Mouse (Mus musculus): ENCODE data around the gene Rer1.

The Rer1 gene

DNA sequence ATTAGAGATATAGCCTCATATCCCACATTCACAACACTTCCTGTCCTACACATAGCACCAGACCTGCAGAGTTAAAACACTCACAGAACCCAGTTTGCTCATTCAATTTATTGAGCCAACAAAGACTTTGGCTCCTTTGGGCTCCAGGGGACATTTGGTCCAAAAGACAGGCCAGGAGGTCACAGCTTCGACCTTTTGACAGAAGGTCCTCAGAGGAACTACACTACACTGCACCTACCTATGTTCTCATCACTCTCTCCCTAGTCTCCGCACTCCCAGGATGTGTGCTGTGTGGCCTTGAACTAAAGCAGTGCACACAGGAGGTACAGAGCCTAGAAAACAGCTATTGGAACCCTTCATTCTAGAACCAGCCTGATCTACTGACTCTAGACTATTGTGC, 10.4 kb downstream of the Rer1 start:
- DNase-seq (ENCODE audit: low spot score in 2 of 2), result no peak

DNA sequence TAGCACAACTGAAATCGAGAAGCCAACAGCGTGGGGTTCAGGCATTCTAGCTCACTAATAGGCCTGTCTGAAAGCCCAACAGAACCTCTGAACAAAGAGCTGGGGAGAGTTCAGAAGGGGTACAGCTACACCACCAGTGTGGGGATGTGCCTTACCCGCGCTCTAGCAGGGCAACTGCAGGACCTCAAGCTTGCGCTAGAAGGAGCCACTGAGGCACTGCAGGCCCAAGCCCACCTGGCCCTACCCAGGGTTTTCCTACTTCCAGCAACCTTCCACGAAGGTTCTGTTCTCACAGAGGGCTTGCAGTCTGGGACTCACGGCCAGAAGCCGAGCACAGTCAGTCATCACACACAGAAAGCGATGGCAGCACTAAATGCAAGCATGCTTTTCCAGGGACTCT, 11.0 kb downstream of the Rer1 start:
- DNase-seq (ENCODE audit: low spot score in 2 of 2), result no peak

DNA sequence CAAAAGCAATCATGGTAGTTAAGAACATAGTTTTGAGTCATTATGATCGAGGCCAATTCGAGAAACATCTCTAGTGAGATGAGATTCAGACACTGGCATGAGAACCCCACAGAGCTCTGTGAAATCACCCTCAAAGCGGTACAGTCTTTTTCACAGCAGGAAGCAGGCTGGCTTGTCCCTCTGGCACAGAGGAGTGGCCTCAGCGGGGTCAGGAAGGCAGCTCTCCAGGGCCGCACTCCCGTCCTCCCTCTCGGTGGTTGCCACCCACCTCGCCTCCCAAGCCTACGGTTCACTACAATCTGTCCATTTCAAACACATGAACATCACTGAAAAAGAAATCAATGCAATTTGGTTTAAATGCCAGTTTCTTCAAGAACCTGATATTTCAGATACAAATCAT, 11.8 kb downstream of the Rer1 start:
- no peak for DNase-seq (ENCODE audit: low spot score in 2 of 2)

DNA sequence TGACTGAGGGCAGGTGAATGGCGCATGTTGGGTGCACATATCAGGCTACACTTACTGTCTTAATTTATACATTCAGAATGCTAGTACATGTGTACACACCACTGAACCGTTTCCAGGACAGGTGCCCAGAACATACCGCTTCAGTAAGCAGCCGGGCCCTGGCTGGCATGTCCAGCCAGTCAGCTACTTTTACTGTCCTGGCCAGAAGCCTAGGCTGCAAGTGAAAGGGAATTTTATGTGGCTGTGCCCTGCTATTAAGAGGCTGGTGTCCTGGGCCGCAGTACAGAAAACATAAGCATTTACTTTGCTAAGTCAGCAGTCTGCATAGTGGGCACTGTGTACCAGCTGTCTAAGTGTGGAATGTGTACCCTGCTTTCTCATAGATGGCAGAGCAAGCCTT, 15.3 kb downstream of the Rer1 start:
- DNase-seq (ENCODE audit: low spot score in 2 of 2), result no peak

DNA sequence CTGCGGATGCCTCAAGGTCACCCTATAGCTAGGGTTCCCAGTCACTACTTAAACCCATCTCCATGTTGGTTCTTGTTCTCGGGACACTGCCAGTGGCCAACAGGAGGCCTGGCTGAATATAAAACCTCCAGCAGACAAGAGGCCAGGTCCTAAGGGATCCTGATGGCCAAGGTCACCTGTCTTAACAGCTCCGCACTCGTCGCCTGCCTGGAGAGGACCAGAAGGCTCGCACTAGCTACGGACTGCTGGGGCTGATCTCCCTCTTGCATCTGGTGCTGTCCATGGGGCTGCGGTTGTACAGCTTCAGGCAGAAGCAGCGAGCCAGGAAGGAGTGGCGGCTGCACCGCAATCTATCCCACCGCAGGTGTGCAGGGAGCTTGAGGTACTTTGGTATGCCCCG, 16.0 kb downstream of the Rer1 start:
- no peak for DNase-seq (ENCODE audit: low spot score in 2 of 2)

DNA sequence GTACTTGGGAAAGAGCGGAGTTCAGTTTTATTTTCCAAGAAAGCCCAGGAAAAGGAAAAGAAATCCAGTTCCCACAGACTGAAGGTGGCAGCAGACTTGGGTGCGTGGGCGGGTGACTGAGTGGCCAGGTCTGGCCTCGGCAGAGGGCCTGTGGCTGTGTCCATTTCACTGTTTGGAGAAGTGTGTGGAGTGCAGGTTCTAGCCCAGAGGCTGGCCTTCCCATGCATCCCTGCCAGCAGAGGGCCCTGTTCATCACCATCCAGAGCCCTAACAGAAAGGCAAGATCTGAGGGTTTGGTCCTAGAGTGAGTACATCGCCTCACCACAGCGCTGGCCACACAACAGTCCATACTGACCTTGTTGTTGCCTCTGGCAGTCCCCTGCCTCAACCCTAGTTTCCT, 17.0 kb downstream of the Rer1 start:
- DNase-seq (ENCODE audit: low spot score in 2 of 2), result no peak

DNA sequence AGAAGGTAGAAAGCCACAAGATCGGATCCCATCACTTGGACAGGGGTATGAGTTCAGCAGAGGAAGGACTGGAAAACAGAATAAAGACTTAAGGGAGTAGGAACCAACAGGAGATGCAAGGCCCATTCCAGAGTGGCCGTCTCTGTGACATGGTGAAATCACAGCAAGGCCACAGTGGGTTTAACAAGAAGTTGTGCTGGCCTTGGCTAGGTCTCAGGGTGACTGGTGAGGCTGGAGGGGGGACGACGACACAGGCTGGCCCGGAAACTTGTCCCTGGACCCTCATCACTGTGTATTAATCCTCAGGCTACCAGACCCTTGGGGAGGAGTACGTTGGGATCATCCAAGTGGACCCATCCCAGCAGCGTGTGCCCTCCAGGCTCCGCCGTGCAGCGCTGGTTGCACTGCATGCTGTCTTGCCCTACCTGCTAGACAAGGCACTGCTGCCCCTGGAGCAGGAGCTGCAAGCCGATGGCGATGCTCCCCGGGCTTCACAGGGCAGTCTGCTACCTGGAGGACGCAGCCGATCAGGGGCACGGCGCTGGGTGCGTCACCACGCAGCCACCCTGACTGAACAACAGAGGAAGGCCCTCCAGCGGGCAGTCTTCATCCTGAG, 17.7 kb downstream of the Rer1 start:
- DNase-seq (ENCODE audit: low spot score in 2 of 2), result no peak

DNA sequence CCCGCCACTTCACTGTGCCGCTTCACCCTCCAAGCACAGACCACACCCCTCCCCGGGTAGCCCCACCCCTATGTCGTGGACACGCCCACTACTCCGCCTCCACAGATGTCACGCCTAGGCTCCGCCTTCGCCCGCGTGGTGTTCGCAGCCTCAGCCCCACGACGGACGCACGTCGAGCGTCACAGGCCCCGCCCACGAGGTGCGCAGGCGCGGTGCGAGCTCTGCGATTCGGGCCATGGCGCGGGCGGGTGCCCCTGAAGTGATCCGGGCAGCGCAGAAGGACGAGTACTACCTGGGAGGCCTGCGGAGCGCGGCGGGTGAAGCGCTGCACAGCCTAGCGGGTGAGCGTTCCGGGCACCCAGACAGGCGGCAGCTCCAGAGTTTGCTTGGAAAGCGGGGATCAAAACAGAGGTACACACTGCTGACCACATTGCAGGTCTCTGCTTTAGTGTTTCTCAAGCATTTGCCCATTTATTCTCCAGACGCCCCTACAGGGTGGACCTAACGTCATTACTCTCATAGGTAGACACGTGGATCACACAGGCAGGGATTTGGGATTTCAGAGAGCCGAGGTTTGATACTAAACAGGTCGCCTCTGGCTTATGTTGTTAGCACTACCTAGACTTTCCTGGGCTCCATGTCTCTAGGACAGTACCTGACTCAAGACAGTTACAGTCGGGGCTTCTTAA, 19.2 kb downstream of the Rer1 start, which contains the start of gene Pex10:
Pex10 (plus strand) TSS at position 183 of the 689 bp plus-strand sequence.
- DNase-seq (ENCODE audit: low spot score in 2 of 2), result peak; percentile 96 to 98

DNA sequence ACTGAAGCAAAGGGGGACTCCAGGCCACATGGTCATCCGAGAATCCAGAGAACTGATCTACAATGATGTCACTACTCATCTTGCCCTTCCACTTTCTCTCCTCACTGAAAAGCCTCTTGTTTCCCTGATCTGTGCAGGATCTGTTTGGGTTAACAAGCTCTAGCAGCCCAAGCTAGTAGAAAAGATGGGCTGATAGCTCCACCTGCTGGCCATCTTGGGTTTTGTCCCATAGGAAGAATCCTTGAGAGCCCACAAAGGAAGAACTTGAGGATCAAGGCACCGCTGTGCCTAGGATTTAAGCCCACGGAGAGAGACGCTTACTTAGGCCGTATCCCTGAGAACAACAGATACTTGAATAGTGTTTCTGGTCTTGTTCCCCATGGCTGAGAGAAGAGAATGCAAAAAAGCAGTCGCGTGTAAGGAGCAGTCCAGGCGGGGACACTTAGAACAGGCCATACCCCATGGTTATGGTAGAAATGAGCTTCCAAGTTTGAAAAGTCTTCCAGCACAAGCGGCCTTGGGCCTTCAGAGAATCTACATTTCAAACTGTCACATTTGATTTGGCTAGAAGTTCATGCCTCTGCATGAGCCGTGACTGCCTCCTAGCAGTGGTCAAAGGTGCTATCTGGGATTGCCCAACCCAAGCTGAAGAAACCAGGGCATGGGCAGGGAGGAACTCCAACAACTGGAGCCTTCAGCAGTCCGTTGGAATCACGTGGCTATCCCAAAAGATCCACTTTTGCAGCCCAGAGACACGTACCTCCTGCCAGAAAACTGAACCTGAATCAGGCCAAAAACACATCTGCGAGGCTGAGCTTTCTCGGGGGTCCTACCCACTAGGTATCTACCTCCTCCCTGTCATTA, 20.0 kb downstream of the Rer1 start:
- peak; percentile 71 to 82 for DNase-seq (ENCODE audit: low spot score in 2 of 2)

DNA sequence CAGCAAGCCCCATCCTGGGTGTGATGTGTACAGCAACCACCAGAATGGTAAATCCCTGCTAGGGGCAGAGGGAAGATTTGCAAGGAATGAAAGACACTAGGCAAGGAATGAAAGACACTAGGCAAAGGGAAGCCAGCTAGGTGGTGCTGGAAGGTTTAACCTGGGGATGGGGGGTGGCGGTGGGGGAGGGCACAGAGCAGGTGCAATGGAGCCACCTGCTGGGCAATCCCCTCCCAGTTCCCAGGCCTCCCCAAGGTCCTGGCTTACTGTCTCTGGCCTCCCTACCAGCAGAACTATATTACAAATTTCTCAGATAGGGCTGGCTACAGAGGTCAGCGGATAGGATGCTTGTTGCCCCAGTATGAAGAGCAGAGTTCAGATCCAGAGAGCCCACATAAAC, 21.7 kb downstream of the Rer1 start:
- DNase-seq (ENCODE audit: low spot score in 2 of 2), result no peak

DNA sequence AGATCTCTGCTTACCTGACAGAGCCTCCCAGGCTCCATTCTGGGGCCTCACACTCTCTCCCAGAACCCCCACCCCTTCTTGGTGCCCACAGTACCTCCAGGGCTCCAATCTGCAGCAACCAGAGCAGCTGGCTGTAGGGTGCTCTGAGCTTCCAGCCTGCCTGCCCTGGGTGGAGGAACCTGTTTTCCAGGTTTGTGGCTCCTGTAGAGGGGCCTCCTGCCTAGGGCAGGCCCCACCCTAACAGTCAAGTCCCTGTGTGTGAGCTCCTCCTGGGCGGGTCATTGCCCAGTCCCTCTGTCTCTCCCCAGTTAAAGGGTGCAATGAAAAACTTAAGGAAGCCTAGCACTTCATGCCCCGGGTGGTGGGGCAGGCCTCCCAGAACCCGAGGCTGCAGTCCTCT, 22.3 kb downstream of the Rer1 start:
- DNase-seq (ENCODE audit: low spot score in 2 of 2), result no peak

DNA sequence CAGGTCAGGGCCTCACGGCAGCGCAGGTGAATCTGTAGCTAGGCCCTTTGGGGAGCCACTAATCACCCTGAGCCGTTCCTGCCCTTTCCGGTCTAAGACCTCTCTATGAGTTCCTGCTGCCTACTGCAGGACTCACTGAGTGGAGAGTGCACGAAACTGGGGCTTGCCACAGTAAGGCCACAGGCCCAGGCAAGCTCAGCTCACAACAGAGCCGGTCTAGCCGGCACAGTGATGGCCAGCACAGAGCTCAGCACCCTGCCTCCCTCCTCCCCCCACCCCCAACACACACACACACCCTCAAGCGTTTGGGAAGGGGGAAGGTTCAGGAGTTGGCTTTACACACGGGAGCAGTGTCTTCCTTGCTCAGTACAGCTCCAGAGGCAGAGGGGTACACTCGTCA, 27.9 kb downstream of the Rer1 start:
- DNase-seq (ENCODE audit: low spot score in 2 of 2), result no peak

DNA sequence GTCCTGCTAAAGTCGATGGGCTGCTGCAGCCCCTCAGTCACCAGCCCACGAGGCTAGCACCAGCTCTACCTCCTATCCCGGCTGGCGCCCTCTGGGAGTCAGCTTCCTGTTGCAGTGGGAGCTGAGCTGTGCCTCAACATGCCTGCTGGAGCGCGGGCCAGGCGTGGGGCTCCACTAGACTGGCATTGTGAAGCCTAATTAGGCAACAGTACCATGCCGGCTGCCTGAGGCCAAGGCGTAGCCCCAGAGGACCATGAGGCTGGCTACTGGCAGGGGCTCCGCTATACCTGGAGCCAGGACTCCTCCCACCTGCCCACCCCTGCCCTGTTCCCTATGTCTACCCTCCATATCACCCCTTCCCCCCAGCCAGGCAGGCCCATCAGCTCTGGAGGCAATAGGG, 29.5 kb downstream of the Rer1 start, which contains the start of gene Plch2:
Plch2 (minus strand) TSS at position 61 of the 400 bp plus-strand sequence.
- DNase-seq (ENCODE audit: low spot score in 2 of 2), result no peak

DNA sequence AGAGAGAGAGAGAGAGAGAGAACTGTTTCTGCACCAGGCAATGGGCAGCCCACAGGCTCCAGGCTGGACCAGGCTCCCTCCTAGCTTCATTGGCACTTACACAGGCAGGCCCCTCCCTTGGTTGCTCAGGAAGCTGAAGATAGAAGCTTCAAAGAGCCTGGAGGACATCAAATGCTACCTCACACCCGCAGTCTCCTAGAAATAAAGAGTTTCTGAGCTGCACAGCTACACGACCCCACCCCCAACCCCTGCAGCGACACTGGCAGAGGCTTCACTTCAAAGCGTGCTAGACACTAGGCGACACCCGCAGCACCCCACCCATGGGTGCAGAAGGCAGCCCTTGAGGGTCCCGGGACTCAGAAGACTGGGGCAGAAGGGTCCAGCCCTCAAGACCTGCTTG, 36.1 kb downstream of the Rer1 start:
- peak; percentile 56 to 62 for DNase-seq (ENCODE audit: low spot score in 2 of 2)

DNA sequence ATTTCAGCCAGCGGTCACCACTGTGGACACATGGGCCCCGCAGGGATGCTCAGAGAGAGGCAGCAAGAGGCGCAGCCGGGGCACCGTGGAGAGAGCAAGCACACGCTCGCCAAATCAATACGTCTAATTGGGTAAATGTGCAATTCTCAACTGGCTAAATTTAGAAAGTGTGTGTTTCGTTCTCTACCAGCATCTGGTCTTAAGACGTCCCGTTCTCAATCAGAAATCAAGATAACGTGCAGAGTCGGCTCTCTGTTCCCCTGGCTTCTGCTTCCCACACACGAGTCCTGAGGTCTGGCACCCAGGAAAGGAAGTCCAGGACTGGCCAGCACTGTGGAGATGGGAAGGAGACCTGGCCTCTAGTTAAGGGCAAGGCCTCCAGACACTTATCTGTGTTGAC, 39.5 kb downstream of the Rer1 start:
- no peak for DNase-seq (ENCODE audit: low spot score in 2 of 2)

DNA sequence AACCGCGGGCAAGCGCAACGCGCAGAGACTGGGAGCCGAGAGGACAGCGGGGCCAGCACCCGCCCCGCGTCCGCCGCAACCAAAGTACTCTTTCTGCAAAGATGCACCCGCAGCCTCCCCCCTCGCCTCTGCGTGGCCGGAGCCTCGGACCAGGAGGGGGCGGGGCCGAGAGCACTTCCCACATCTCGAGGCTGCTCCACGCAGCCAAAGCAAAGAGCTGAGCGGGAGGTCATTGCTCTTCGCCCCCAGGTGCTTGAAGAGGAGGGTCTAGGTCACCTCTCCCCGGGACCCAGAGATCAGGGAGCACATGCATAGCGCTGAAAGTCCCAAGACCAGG, 42.9 kb downstream of the Rer1 start:
- no peak for DNase-seq (ENCODE audit: low spot score in 2 of 2)

DNA sequence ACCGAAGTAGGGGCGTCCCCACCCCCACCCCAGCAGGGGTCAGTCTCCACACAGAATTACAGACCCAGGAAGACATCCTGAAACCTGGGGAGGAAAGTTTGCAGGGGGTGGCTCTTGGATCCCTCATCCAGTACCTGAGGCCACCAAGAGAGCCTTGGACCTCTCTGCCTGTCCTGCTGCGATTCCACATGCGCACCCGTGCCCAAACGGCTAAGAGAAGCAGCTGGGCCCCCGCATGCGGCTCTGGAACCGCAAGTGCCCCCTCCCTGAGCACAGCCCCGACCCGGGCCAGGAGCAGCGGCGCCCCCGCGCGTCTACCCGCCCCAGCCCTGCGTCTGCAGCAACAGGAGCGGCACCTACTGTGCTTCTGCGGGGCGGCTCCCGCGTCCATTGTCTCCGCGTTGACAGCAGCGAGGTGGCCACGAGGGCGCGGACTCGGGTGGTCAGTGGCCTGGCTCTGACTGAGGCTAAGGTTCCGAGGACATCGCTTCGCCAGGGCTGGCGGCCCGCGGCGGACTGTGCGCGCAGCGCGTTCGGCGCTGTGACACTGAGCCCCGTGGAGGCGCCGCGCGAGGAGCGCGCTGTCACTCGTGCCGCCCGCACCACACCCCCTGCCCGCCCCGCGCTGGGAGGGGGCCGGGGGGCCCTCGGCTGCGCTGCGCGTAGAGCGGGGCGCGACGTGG, 43.4 kb downstream of the Rer1 start:
- no peak for DNase-seq (ENCODE audit: low spot score in 2 of 2)

DNA sequence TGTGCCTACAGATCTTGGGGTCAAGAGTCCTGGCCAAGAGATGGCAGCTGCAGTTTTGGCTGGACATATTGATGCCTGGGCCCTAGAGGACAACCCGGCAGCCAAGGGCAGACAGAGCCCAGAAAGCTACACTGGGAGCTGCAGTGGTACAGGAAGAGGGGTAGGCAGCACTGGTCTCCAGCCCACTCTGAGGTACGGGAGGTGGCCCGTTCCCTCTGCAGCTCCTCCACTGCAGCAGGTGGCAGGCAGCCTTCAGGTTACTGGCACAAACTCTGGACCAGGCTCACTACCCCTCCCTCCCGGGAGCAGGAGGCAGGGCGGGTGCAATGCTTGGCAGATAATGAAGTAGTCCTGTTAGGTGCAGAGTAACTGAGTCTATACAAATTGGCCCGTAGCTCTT, 45.5 kb downstream of the Rer1 start:
- DNase-seq (ENCODE audit: low spot score in 2 of 2), result no peak

DNA sequence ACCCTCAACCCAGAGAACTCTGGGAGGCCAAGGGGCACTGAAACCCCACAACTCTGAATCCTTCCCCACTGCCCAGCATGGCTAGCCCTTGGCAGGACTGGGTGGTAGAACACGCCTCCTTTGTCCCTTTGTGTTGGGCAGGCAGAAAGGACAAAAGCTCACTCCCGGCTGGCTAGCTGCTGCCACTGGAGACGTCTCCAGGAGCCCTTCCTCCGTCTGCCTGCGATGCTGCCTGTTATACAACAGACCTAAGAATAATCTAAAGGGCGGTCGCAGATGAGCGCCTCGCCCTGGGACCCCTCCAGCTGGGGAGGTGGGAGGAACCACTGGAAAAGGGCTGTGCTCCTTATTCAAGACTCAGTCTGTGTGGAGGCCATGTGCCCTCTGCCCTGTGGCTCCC, 46.0 kb downstream of the Rer1 start:
- no peak for DNase-seq (ENCODE audit: low spot score in 2 of 2)

DNA sequence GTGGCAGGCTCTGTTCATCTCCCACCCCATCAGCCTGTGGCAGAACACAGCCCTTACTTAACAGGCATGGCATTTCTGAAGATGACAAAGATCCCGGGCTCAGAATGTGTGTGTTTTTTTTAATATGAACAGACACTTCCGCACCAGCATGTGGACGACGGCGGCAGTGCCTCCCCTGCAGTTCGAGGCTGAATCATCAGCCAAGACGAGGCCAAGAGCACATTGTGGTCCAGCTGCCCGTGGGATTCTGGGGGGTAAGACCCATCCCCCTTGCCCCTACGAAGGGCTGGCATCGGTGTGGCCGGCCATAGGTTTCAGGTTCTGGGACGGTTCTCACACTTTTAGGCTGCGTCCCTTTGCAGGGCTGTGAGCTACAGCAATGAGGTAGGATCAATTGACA, 51.4 kb downstream of the Rer1 start:
- DNase-seq (ENCODE audit: low spot score in 2 of 2), result no peak

DNA sequence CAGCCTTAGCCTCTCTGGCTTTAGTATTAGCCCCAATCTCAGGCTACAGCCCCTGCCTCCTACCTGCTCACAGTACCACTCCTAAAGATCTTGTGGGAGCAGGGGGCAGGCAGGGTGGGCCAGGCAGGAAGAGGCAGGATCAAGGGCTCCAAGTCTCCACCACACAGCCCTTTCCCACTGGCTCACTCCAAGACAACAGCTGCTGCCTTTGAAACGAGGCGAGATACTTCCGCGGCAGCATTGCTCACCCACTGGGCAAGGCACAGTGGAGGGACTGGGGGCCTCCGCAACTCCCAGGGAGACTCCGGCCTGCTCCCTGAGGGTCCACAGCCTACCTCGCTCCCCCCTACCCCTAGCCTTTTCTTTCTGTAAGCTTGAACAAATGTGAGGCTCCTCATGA, 52.0 kb downstream of the Rer1 start:
- no peak for DNase-seq (ENCODE audit: low spot score in 2 of 2)

DNA sequence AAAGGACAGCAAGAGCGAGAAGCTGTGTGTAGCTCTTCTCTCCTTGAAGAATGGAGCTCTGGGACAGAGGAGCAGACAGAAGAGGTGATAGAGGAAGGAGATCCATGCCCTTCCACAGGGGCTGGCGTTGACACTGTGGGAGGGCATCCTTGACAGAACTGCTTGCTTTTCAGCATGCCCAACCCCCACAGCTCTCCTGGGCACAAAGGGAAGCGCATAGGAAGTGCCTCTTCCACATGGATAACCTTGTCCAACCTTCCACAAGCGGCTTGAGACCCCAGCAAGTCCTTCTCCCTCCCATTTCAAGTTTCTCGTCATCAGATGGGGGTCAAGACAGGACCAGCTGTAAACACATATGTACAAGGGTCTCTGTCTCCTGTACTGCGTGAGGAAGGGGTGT, 53.1 kb downstream of the Rer1 start:
- DNase-seq (ENCODE audit: low spot score in 2 of 2), result no peak

Data from thymus, postnatal 10 days (tissue).